Mouse (Mus musculus): ENCODE measurements around the gene Dld.

GRCm38 (mm10) chr12:31313136-31313535 is 38.1 kb downstream of the Dld start:
- TF ChIP-seq POLR2A (IDR thresholded peaks at IDR 0.05; ENCODE audit: low read depth, low read length) (no peak), CTCF (IDR thresholded peaks at IDR 0.05; ENCODE audit: borderline replicate concordance, insufficient read depth, low read length) (no peak)

Measured in embryonic fibroblast, embryonic 13.5 days (primary cell).